Comparison of ENCODE assay signal across 33 mouse cellular contexts in genomic region chr5:87103697-87104096, GRCm38 (mm10). TPM values are rescaled to one million over a fixed set of nuclear protein-coding genes. Genes with fewer than 3 reads are reported as not detected.
"Had no signal": no experiment of that assay in that cellular context is flagged by ENCODE, and none has a peak within 500 bp of the region (broad histone marks: within the 10 kb centered on the region; RNA-seq: fewer than 3 reads in every experiment).

No protein-coding gene starts in this region.

RNA-seq across cellular contexts. Expression of gene Ugt2b36, which starts 11.3 kb away (rescaled TPM):
- total RNA-seq: heart, adult 2 months; heart, adult 8-10 months; heart, postnatal 10 days; heart, postnatal 14 days; heart, postnatal 25 days; heart, postnatal 36 days; heart, postnatal 4 days; hematopoietic stem cell, adult 5-6 weeks; hindbrain, postnatal 0 days; layer of hippocampus, adult 18-20 months; layer of hippocampus, adult 2 months; layer of hippocampus, adult 8-10 months; layer of hippocampus, postnatal 10 days; layer of hippocampus, postnatal 14 days; layer of hippocampus, postnatal 25 days; layer of hippocampus, postnatal 36 days; left cerebral cortex, adult 18-20 months had no signal
- polyA plus RNA-seq: heart, adult 2 months; heart, embryonic 11.5 days; heart, embryonic 12.5 days; heart, embryonic 13.5 days; heart, embryonic 14.5 days; heart, embryonic 16.5 days; heart, postnatal 0 days; hindbrain, embryonic 10.5 days; hindbrain, embryonic 11.5 days; hindbrain, embryonic 12.5 days; hindbrain, embryonic 13.5 days; hindbrain, embryonic 14.5 days; hindbrain, embryonic 15.5 days; hindbrain, embryonic 16.5 days; inflammation-experienced regulatory T-cells, adult 6 months; kidney, adult 2 months had no signal

RNA-seq across cellular contexts. Expression of gene Ugt2b5, which starts 36.4 kb away (rescaled TPM):
- total RNA-seq: heart, adult 2 months; heart, adult 8-10 months; heart, postnatal 10 days; heart, postnatal 14 days; heart, postnatal 25 days; heart, postnatal 36 days; heart, postnatal 4 days; hematopoietic stem cell, adult 5-6 weeks; hindbrain, postnatal 0 days; layer of hippocampus, adult 18-20 months; layer of hippocampus, adult 2 months; layer of hippocampus, adult 8-10 months; layer of hippocampus, postnatal 10 days; layer of hippocampus, postnatal 14 days; layer of hippocampus, postnatal 25 days; layer of hippocampus, postnatal 36 days; left cerebral cortex, adult 18-20 months had no signal
- polyA plus RNA-seq: heart, adult 2 months; heart, embryonic 11.5 days; heart, embryonic 12.5 days; heart, embryonic 13.5 days; heart, embryonic 14.5 days; heart, embryonic 15.5 days; heart, postnatal 0 days; hindbrain, embryonic 11.5 days; hindbrain, embryonic 12.5 days; hindbrain, embryonic 14.5 days; hindbrain, embryonic 15.5 days; hindbrain, postnatal 0 days; inflammation-experienced regulatory T-cells, adult 6 months had no signal
